Mouse (Mus musculus) embryonic facial prominence, embryonic 10.5 days (tissue): ENCODE results near the gene Clec16a. TPM values are rescaled to one million over a fixed set of nuclear protein-coding genes. Genes with fewer than 3 reads are reported as not detected.

ENCODE experiments used
- DNase-seq: peaks from one replicate; pipeline ENCODE4 v3.0.0-alpha.2; 2017; ENCODE audit warnings: low spot score
- H3K27ac ChIP-seq: fragments of 300-500 bp; sonication (generic); replicated peaks from 2 replicates; pipeline ENCODE4 v1.5.1; 2016; ENCODE audit warnings: mild to moderate bottlenecking
- H3K27me3 ChIP-seq: fragments of 300-500 bp; sonication (generic); replicated peaks from 2 replicates; pipeline ENCODE4 v1.6.1; 2016; ENCODE audit warnings: low read depth, mild to moderate bottlenecking; ENCODE audit not compliant: poor library complexity, severe bottlenecking
- H3K36me3 ChIP-seq: fragments of 300-500 bp; sonication (generic); replicated peaks from 2 replicates; pipeline ENCODE4 v1.6.1; 2016; ENCODE audit warnings: mild to moderate bottlenecking, moderate library complexity
- H3K4me1 ChIP-seq: fragments of 300-500 bp; sonication (generic); 2 replicates; pipeline ENCODE4 v1.6.1; 2016
- H3K4me3 ChIP-seq: fragments of 300-500 bp; sonication (generic); 2 replicates; pipeline ENCODE4 v1.5.1; 2016; ENCODE audit warnings: mild to moderate bottlenecking, moderate library complexity
- H3K9me3 ChIP-seq: fragments of 300-500 bp; sonication (generic); 2 replicates; pipeline ENCODE4 v1.6.1; 2016; ENCODE audit warnings: mild to moderate bottlenecking
- WGBS: fragments of 180-500 bp; shearing (Covaris S2); methylation state at CpG from one replicate; pipeline ENCODE4 v1.1.7; 2016; 5-methylcytosine and 5-hydroxymethylcytosine counted together
- polyA plus RNA-seq: library from polyadenylated mRNA; unstranded; fragments of >200 nt; fragmentation: Nextera tagmentation; extraction: Ambion mirVana; gene quantifications from 2 replicates; pipeline ENCODE4 v1.2.1, GENCODE M21; 2016

Clec16a gene
- polyA plus RNA-seq, 1 experiment from 2014 or later: 30.7 TPM

DNA sequence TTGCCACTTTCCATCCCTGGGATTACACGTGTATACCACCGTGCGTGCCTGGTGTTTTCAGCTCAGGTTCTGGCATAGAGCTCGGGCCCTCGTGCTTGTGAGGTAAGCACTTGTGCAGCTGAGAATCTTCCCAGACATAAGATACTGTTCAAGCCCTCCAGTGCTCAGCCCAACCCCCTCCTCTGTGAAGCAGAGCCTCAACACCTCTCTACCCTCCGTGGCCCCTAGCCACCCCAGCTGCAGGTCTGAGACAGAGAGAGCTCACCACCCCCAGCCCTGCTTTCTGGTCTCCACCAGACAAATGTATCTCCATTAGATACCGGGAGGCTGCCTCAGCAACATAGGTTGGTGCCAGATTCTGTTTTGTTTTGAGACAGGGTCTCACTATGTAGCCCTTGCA lies 204.1 kb downstream of the Clec16a start:
- no peak for DNase-seq
- Histone ChIP-seq H3K27ac (no peak overlapping the region; the same call in 1 of the 2 replicates), H3K4me3 (no peak overlapping the region), H3K27me3 (no peaks in the 10 kb centered on the region), H3K4me1 (peaks cover 15% of the 10 kb centered on the region; the same call in 1 of the 2 replicates), H3K36me3 (no peaks in the 10 kb centered on the region), H3K9me3 (no peaks in the 10 kb centered on the region)
- 79% methylated on average over 7 of the region's 7 CpGs for WGBS

DNA sequence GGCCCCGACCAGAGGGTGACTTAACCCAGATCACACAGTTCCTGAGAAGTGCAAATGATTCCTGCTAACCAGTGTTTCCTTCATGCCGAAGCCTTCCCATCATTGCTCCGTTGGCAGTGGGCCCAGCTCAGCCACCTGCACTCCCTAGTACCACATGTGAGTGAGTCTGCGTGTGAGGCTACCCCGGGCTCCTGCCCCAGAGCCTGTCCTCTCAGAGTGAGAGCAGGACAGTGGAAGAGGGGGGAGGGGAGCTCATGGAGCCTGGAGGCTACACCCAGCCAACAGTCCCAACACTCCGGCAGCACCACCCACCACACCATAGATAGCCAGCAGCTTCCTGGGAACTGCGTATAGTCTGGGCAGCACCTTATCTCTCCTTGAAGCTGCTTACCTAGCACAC lies 204.7 kb downstream of the Clec16a start:
- no peaks in the 10 kb centered on the region for H3K9me3 ChIP-seq
- 72% methylated on average over 7 of the region's 7 CpGs for WGBS
- H3K36me3 ChIP-seq: no peaks in the 10 kb centered on the region
- no peak overlapping the region; the same call in 1 of the 2 replicates for H3K27ac ChIP-seq
- DNase-seq: no peak
- no peak overlapping the region for H3K4me3 ChIP-seq
- H3K4me1 ChIP-seq: peaks cover 13% of the 10 kb centered on the region; the same call in 1 of the 2 replicates
- H3K27me3 ChIP-seq: no peaks in the 10 kb centered on the region

DNA sequence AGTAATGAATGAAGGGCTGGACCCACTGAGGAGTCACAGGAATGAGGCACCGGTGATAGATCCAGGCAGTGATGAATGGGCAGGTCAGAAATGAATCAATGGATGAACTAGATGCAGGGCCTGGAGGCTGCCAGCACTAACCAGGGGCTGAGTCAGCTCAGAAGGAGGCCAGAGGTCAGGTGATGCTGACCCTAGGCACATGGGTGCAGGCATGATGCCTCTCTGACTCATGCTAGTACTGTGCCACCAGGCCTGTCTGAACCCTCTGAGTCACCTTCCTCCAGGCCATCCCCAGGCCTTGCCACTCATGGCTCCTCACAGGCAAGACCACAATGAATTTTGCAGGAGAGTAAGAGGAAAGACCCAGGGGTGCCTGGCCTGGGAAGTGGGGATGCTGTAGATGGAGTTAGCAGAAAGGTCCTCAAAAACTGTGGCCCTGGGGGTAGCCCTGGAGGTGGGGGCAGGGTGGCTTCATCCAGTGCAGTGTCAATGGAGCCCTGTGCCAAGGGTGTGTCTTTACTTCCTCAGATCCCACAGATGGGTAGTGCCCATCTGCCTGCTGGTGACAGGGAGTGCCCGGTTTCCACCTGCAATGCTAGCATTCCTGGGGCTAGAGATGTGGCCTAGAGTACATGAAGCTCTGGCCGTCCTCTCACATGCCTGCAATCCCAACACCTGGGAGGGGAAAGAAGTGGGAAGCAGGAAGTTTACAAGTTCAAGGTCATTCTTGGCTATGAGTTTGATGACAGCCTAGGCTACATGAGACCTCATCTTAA lies 209.6 kb downstream of the Clec16a start:
- H3K9me3 ChIP-seq: no peaks in the 10 kb centered on the region
- H3K36me3 ChIP-seq: no peaks in the 10 kb centered on the region
- peaks cover 5% of the 10 kb centered on the region; the same call in 1 of the 2 replicates for H3K4me1 ChIP-seq
- H3K4me3 ChIP-seq: no peak overlapping the region
- DNase-seq: no peak
- no peaks in the 10 kb centered on the region; the same call in 1 of the 2 replicates for H3K27me3 ChIP-seq
- WGBS: 81% methylated on average over 3 of the region's 3 CpGs
- H3K27ac ChIP-seq: no peak overlapping the region

DNA sequence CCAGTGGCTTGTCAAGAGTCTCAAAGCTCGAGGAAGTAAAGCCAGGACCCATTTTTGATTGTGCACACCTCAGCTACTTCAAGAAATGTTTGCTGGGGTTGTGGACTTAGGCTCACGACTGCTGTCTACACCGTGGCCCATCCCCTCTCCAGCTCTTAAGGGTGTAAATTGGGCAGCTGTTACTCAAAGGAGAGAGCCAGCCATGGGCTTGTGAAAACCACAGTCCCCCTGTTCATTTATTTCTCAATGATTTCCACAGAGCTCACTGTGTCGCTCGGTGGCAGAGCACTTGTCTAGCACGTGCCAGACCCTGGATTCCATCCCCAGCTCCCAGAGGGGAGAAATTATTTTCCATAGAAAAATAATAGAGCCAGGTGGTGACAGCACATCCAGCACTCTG lies 211.0 kb downstream of the Clec16a start:
- Histone ChIP-seq H3K9me3 (no peaks in the 10 kb centered on the region), H3K4me3 (no peak overlapping the region), H3K27ac (no peak overlapping the region), H3K27me3 (no peaks in the 10 kb centered on the region; the same call in 1 of the 2 replicates), H3K4me1 (peaks cover 9% of the 10 kb centered on the region), H3K36me3 (no peaks in the 10 kb centered on the region)
- DNase-seq: no peak
- 76% methylated on average over 6 of the region's 6 CpGs for WGBS

DNA sequence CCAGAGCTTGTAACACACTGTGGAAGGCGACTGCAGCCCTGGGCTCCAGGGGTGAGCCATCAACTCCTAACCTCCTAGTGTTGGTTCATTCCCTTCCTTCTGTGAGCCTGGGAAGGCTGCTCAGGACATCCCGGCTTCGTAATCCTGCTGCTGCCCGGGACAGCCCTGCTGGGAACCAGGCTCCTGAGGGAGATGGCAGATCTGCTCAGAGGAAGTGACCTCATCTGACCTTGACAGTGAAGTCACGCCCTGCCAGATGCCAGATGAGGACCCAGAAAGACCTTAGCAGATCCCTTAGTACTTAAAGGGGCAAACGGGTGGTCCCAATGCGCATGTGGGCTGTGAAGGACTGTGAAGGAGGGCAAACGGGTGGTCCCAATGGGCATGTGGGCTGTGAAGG lies 216.0 kb downstream of the Clec16a start:
- 59% methylated on average over 8 of the region's 8 CpGs for WGBS
- Histone ChIP-seq H3K27me3 (no peaks in the 10 kb centered on the region; the same call in 1 of the 2 replicates), H3K36me3 (no peaks in the 10 kb centered on the region), H3K4me1 (peaks cover 8% of the 10 kb centered on the region), H3K9me3 (no peaks in the 10 kb centered on the region), H3K27ac (no peak overlapping the region), H3K4me3 (no peak overlapping the region)
- no peak for DNase-seq

DNA sequence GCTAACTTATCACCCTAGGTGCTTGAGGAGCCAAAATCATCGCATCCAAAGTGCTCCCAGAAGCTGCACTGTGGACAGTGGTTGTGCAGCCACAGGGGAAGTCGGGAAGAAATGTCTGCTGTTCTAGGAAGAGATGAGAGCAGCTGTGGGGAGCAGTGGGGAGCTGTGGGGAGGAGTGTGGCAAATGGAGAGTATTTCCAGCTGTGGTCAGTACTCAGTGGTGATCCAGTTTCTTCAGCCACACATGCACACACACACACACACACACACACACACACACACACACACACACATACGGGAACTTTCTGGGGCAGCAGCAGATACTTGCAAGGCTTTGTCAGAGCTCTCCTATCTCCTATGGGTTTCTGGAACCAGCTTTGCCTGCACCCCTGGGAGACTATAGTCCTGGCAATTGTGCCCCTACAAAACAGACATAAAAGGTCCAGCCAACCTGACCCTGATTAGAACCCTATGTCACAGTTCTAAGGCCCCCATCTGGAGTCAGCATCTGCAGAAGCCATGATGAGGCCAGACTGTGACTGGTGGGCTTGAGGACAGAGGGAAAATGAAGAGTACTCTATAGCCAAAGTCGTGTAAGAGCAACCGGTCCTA lies 217.5 kb downstream of the Clec16a start:
- 76% methylated on average over 5 of the region's 5 CpGs for whole genome bisulfite sequencing
- no peak for DNase-seq

DNA sequence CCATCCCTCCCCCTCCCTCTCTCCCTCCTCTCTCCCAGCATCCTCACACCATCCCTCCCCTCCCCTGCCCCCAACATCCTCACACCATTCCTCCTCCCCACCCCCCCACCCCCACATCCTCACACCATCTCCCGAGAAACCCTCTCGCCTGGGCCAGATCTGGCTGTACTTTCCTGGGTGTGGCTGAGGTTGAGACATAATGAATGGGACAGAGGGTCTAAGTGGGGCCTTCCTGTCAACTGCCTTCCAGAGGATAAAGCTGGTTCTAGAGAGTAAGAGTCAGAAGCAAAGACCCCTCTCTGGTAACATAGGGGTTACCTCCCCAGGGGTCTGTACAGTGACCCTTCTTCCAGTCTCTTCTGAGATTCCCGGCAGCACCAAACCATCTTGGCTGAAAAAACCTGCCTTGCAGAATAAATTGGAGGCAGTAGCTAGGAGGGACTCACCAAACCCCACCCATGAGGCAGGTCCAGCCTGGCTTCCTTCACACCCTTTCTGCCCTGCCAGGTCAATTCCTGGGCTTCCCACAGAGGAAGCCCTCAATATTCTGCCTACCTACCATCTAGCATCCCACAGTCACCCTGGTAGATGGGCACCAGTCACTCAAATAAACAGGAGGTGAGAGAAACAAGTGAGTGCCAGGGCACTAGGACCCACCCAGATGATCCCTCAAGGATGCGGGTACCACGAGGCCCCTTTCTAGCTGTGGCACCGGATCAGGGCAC lies 218.6 kb downstream of the Clec16a start:
- DNase-seq: no peak
- Histone ChIP-seq H3K4me3 (no peak overlapping the region), H3K9me3 (no peaks in the 10 kb centered on the region), H3K27me3 (no peaks in the 10 kb centered on the region; the same call in 1 of the 2 replicates), H3K27ac (no peak overlapping the region), H3K4me1 (peaks cover 8% of the 10 kb centered on the region), H3K36me3 (no peaks in the 10 kb centered on the region)
- WGBS: 63% methylated on average over 6 of the region's 6 CpGs

More for the DNA sequence above, 217.5 kb downstream of the Clec16a start:
- Histone ChIP-seq H3K27ac (no peak overlapping the region), H3K9me3 (no peaks in the 10 kb centered on the region), H3K4me1 (peaks cover 8% of the 10 kb centered on the region), H3K4me3 (no peak overlapping the region), H3K36me3 (no peaks in the 10 kb centered on the region), H3K27me3 (no peaks in the 10 kb centered on the region; the same call in 1 of the 2 replicates)

DNA sequence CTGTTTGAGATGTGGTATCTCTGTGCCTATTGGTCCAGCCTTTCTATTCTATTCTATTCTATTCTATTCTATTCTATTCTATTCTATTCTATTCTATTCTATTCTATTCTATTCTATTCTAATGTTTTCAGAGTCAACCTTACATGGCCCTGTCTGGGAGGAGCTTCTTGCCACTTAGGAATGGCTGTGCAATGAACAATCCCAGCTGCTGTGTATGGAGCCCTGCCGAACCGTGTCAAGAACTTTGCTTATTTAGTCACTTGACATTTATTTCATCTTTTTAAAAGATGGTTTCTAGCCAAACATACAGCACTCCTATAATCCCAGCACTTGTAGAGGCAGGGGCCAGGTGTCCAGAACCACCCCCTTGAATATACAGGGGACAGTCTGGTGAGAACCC lies 219.2 kb downstream of the Clec16a start:
- Histone ChIP-seq H3K36me3 (no peaks in the 10 kb centered on the region), H3K27ac (no peak overlapping the region), H3K9me3 (no peaks in the 10 kb centered on the region), H3K4me1 (peaks cover 10% of the 10 kb centered on the region), H3K27me3 (peaks cover 2% of the 10 kb centered on the region; the same call in 1 of the 2 replicates), H3K4me3 (no peak overlapping the region)
- 80% methylated on average over 2 of the region's 2 CpGs for WGBS
- DNase-seq: no peak

DNA sequence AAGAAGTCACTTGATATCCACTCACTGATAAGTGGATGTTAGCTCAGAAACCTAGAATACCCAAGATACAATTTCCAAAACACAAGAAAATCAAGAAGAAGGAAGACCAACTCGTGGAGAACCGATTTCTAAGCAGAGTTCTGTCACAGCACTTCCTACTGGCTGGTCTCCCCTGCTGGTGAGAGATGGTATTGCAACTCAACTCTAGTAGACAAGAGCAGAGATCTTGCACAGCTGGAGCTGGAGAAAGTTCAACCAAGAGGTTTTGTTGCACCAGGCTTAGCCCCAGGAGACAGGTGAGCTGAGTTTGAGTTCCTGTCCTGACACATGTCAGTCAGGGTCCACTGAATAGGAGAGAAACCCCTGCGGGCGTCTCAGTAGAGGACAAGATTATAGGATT lies 222.0 kb downstream of the Clec16a start:
- peak; percentile 67 for DNase-seq
- Histone ChIP-seq H3K36me3 (no peaks in the 10 kb centered on the region), H3K4me1 (peaks cover 21% of the 10 kb centered on the region), H3K4me3 (no peak overlapping the region), H3K27me3 (peaks cover 7% of the 10 kb centered on the region; the same call in 1 of the 2 replicates), H3K27ac (no peak overlapping the region), H3K9me3 (no peaks in the 10 kb centered on the region)
- 47% methylated on average over 4 of the region's 4 CpGs for WGBS

DNA sequence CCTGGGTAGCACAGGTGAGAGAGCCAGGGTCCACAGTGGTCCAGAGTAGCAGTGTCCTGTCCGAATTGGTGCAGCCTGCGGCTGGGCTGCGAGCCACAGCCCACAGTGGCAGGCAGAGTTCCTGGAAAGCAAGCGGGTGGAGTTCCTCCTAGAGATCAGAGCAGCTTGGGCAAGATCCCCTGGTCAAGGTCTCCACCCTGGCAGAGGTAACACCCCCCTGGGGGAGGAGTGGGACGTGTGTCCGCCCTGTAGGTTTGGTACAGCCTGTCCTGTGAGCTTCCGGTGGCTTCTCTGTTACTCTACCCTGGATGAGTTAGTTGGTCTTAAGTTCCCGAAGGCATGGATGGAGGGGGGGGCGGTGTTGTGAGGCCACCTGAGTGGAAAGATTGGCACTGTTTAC lies 223.7 kb downstream of the Clec16a start:
- WGBS: 55% methylated on average over 9 of the region's 9 CpGs
- Histone ChIP-seq H3K9me3 (no peaks in the 10 kb centered on the region), H3K4me3 (no peak overlapping the region), H3K36me3 (no peaks in the 10 kb centered on the region), H3K27ac (no peak overlapping the region), H3K4me1 (peaks cover 21% of the 10 kb centered on the region), H3K27me3 (0 out of 2 replicates have a peak, but pooled peaks cover 7% of the 10 kb centered on the region)
- no peak for DNase-seq

DNA sequence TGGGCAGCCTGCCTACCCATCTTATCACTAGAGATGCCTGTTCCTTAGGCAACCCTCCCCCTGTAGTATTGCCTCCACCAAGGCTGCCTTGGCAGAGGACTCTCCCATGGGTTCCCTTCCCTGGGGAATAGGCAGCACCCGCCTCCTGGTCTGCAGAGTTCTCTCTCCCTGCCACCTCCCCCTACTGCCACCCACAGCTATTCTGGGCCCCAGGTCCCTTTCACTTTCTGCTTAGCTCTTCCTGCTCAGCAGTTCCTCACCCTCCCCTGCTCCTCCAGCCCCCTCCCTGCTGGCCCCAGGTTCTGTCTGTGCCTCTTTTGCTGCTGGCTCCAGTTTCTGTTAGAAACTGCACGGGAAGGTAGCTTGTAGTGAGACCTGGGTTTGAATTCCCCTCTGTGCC lies 224.5 kb downstream of the Clec16a start:
- Histone ChIP-seq H3K9me3 (no peaks in the 10 kb centered on the region), H3K27ac (no peak overlapping the region), H3K4me3 (no peak overlapping the region), H3K27me3 (0 out of 2 replicates have a peak, but pooled peaks cover 7% of the 10 kb centered on the region), H3K4me1 (peaks cover 21% of the 10 kb centered on the region), H3K36me3 (no peaks in the 10 kb centered on the region)
- WGBS: 28% methylated on average over 2 of the region's 2 CpGs
- DNase-seq: no peak

DNA sequence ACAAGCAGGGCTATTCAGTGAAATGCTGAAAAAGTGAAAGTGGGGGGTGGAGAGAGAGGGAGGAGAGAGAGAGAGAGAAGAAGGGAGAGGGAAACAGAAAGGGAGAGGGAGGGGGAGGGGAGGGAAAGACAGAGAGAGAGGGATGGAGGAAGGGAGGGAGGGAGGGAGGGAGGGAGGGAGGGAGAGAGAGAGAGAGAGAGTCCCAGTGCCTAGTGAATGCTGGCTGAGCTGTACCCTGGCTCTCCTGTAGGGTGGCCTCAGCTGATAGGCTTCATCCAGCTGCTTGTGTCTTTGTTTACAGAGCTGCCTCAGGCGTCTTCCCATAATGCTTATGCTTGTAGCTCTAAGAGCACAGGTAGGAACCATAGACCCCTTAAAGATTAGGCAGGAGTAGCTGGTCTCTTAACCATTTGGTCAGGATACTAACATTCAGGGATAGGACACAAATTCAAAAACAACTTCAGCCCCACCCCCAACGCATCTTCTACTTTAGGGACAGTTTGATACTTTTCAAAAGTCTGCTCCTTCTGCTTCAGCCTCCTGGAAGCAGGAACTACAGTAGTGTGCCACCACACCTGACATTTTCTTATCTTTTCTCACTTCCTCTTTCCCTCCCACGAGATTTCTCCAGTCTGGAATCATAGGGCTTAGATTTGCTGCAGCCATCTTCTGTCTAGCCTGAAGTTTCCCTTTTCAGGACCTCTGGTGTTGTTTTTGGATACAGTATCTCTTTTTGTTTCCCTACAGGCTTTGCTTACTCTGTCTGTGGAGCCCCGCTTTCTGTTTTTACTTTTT lies 225.6 kb downstream of the Clec16a start:
- Histone ChIP-seq H3K27me3 (0 out of 2 replicates have a peak, but pooled peaks cover 7% of the 10 kb centered on the region), H3K9me3 (no peaks in the 10 kb centered on the region), H3K36me3 (no peaks in the 10 kb centered on the region), H3K27ac (no peak overlapping the region), H3K4me3 (no peak overlapping the region), H3K4me1 (peaks cover 21% of the 10 kb centered on the region)
- peak; percentile 27 for DNase-seq
- 48% methylated on average over 4 of the region's 4 CpGs for WGBS
